ENCODE assay signal across 8 mouse cellular contexts in genomic region chr6:134389248-134389891, GRCm38 (mm10). TPM values are rescaled to one million over a fixed set of nuclear protein-coding genes. Genes with fewer than 3 reads are reported as not detected.
DNase-seq lines count a peak whose midpoint lies in the region; ATAC-seq and TF ChIP-seq lines count a peak whose summit lies in the region.

No protein-coding gene starts in this region.

- H3K4me3 ChIP-seq in cerebellum, adult 2 months (replicated peaks; ENCODE audit: insufficient read depth, low read depth, low read length) = no peak overlapping the region
- no peak overlapping the region for H3K4me3 ChIP-seq in kidney, postnatal 0 days (replicated peaks; ENCODE audit: low read depth, low read length)
- no peak overlapping the region for H3K4me3 ChIP-seq in liver, postnatal 0 days (ENCODE audit: low read depth, low read length)

- no peaks in the 10 kb centered on the region for H3K9me3 ChIP-seq in kidney, postnatal 0 days (replicated peaks; ENCODE audit: low read length)
- H3K9me3 ChIP-seq in liver, postnatal 0 days (ENCODE audit: low read length) = no peaks in the 10 kb centered on the region

- no peaks in the 10 kb centered on the region for H3K27me3 ChIP-seq in cerebellum, adult 2 months (ENCODE audit: control insufficient read depth, insufficient read depth, low read length)
- H3K27me3 ChIP-seq in kidney, postnatal 0 days (ENCODE audit: insufficient read depth, low read length) = no peaks in the 10 kb centered on the region
- no peaks in the 10 kb centered on the region for H3K27me3 ChIP-seq in liver, postnatal 0 days (ENCODE audit: insufficient read depth, low read length)

- 10% methylated on average over 11 of the region's 11 CpGs for WGBS in cerebellum, adult 2 months
- WGBS in kidney, postnatal 0 days = 19% methylated on average over 11 of the region's 11 CpGs
- 14% methylated on average over 11 of the region's 11 CpGs for WGBS in liver, postnatal 0 days (ENCODE audit: insufficient replicate concordance)

- H3K9ac ChIP-seq in kidney, postnatal 0 days (ENCODE audit: low read depth, low read length) = no peak overlapping the region
- no peak overlapping the region for H3K9ac ChIP-seq in liver, postnatal 0 days (replicated peaks)

- TF ChIP-seq POLR2A in cerebellum, adult 2 months (IDR thresholded peaks at IDR 0.05; ENCODE audit: borderline replicate concordance, insufficient read depth, low read length) = no peak

- peak; percentile 91 for TF ChIP-seq CTCF in cerebellum, adult 2 months (IDR thresholded peaks at IDR 0.05; ENCODE audit: borderline replicate concordance, insufficient read depth, low read depth, low read length)
- peak; percentile 98 for TF ChIP-seq CTCF in kidney, postnatal 0 days (IDR thresholded peaks at IDR 0.05; ENCODE audit: low read depth)
- peak; percentile 94 for TF ChIP-seq CTCF in liver, postnatal 0 days (IDR thresholded peaks at IDR 0.05; ENCODE audit: low read depth)

- no peak for TF ChIP-seq EP300 in liver, postnatal 0 days (IDR thresholded peaks at IDR 0.05; ENCODE audit: low read depth)

- no peak overlapping the region for H3K4me2 ChIP-seq in kidney, postnatal 0 days (ENCODE audit: low read length)
- no peak overlapping the region for H3K4me2 ChIP-seq in liver, postnatal 0 days (ENCODE audit: low read depth, low read length)

- H3K36me3 ChIP-seq in kidney, postnatal 0 days (ENCODE audit: insufficient read depth, low read length) = no peaks in the 10 kb centered on the region
- no peaks in the 10 kb centered on the region for H3K36me3 ChIP-seq in liver, postnatal 0 days (replicated peaks; ENCODE audit: insufficient read depth, low read length)

- no peak for ATAC-seq in kidney, postnatal 0 days (replicated peaks; ENCODE audit: low FRiP score, low read depth)
- no peak for ATAC-seq in liver, postnatal 0 days
- ATAC-seq in neutrophil, adult 5-6 weeks (ENCODE audit: extremely low read depth, insufficient number of reproducible peaks, low FRiP score, poor library complexity, severe bottlenecking) = 0 out of 2 replicates have a peak, but pooled peaks have one; percentile 53

- no peaks in the 10 kb centered on the region for H3K4me1 ChIP-seq in cerebellum, adult 2 months (ENCODE audit: control insufficient read depth, insufficient read depth, low read length)
- H3K4me1 ChIP-seq in kidney, postnatal 0 days (replicated peaks; ENCODE audit: insufficient read depth, low read length) = peaks cover 3% of the 10 kb centered on the region; the same call in 1 of the 2 replicates
- no peaks in the 10 kb centered on the region for H3K4me1 ChIP-seq in liver, postnatal 0 days (ENCODE audit: insufficient read depth)

- H3K27ac ChIP-seq in cerebellum, adult 2 months (ENCODE audit: insufficient read depth, low read length) = no peak overlapping the region
- no peak overlapping the region for H3K27ac ChIP-seq in kidney, postnatal 0 days
- no peak overlapping the region for H3K27ac ChIP-seq in liver, postnatal 0 days (ENCODE audit: low read depth)

- peak; percentile 43 for DNase-seq in 3134 (ENCODE audit: extremely low read depth, insufficient read length, low spot score)
- peak; percentile 64 for DNase-seq in Muller cell, postnatal 12 days (ENCODE audit: inconsistent ontology term)
- DNase-seq in cerebellum, adult 2 months = peak; percentile 49 to 75
- peak; percentile 28 to 90 for DNase-seq in frontal cortex, adult 2 months (ENCODE audit: extremely low spot score in 1 of 2, low spot score in 1 of 2)
- DNase-seq in kidney, postnatal 0 days (ENCODE audit: low spot score) = peak; percentile 79
- DNase-seq in liver, postnatal 0 days = peak; percentile 83
- DNase-seq in testis, postnatal 14 days (ENCODE audit: low spot score) = peak; percentile 48

RNA-seq across cellular contexts. Expression of gene Bcl2l14, which starts 6.7 kb away (rescaled TPM):
- not detected in 2 replicates for polyA plus RNA-seq in cerebellum, adult 2 months (2012; rRNA removed)
- not detected in 2 replicates for polyA plus RNA-seq in frontal cortex, adult 2 months (2012; rRNA removed)
- polyA plus RNA-seq in kidney, postnatal 0 days (2015; fragmentation: Nextera tagmentation; extraction: Ambion mirVana) = 9.3 and 10.2 TPM in 2 replicates
- polyA plus RNA-seq in liver, postnatal 0 days (2015; fragmentation: Nextera tagmentation; extraction: Ambion mirVana) = 0.14 and 0.26 TPM in 2 replicates
- 0.47 TPM in 1 of 2 replicates, not detected in the other for total RNA-seq in neutrophil, adult 5-6 weeks (2017)
